Mouse (Mus musculus) ovary, adult 10 weeks (tissue): ENCODE measurements around the gene Ccdc93. TPM values are rescaled to one million over a fixed set of nuclear protein-coding genes. Genes with fewer than 3 reads are reported as not detected.

Source experiments
- polyA plus RNA-seq: library from polyadenylated mRNA; stranded (reverse); fragments of 350-450 nt; fragmentation: Illumina TruSeq; extraction: RNeasy Lipid Tissue Mini Kit (QIAGEN cat#74804); gene quantifications from one replicate; pipeline ENCODE4 v1.2.3, GENCODE M21; 2014

Ccdc93 gene
- polyA plus RNA-seq = 11.7 TPM

DNA sequence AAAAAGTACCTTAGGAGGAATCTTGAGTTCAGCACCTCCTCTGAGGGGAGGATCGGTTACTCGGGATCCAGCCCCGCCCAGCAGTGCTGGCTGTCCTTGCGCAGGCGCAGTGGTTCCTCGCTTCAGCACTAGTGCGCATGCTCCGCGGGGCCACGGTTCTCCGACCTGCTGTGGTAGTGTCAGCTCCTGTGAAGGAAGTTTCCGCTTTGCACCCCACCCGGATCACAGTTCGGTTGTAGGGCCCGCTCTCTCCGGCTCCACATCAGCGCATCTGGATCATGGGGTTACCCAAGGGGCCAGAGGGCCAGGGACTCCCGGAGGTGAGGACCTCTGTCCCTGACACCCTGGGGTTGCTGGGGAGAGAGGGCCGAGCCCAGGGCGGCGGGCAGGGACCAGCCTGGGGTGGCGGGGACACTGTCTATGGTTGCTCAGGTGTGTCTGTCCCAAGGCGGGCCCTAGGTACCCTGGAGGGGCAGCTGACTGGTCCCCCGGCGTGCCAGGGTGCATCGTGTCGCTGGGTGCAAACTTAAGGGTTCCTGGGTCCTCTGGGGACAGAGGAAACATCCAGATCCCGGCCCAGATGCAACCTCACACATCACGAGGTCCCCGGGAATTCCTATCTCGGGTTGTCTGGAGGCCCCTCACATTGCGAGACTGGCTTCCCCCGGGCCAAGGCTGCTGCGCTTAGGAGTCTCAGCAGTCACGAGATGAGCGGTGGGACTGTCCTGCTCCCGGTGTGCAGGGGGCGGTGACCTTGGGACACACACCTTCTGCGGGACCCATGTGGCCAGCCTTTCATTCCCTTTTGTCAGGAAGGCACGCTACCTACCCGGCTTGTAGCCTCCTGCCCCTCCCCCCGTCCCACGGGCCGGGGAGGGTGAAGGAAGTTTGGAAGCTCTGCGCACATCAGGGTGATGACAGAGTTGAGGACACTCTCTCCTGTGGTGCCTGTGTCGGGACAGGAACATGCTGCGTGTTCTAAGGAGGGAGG, at the start of gene Ccdc93:
Gene Ccdc93 (plus strand): TSS at position 112 of the 991 bp plus-strand sequence.

DNA sequence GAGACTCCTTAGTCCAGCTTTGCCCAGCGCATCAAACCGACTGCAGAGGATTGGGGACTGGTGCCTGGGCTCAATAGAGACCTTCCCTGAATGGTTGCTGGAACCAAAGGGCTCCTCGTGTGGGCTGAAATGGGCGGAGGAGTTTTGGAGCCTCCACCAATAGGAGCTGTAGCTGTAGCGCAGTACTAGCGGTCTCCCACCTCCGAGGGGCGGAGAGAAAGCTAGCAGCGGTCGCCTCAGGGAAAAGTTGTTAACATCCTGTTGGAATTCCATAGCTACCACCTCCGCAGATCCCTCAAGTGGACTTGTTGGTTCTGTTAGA, 97.5 kb downstream of the Ccdc93 start, which contains the start of gene Htr5b:
Gene Htr5b (minus strand): TSS at position 67 of the 322 bp plus-strand sequence.

Other genes starting within 250 kb of the Ccdc93 start
- gene Insig2, start 98.5 kb upstream of the Ccdc93 start, polyA plus RNA-seq = 77.2 TPM
- not detected for gene Htr5b, start 97.4 kb downstream of the Ccdc93 start, polyA plus RNA-seq
- gene Ddx18, start 136.9 kb downstream of the Ccdc93 start, polyA plus RNA-seq = 80.9 TPM